Mouse (Mus musculus) lung, adult 2 months (tissue): ENCODE data around the gene Vps18.

ENCODE experiments used
- CTCF ChIP-seq: fragments of 200-500 bp; IDR thresholded peaks from 2 replicates; pipeline ENCODE4 v1.5.1; 2011; ENCODE audit warnings: mild to moderate bottlenecking, low read length, control low read depth; ENCODE audit not compliant: insufficient read depth
- POLR2A ChIP-seq: fragments of 200-500 bp; IDR thresholded peaks from 2 replicates; pipeline ENCODE4 v1.6.1; 2011; ENCODE audit warnings: low read depth, mild to moderate bottlenecking, control low read depth, low read length, borderline replicate concordance; ENCODE audit errors: extremely low read depth

- TF ChIP-seq CTCF: no peak
- TF ChIP-seq POLR2A: no peak
These were observed 46.0 kb upstream of the Vps18 start for GRCm38 (mm10) chr2:119242548-119242947.
